Mouse (Mus musculus) forebrain, embryonic 16.5 days (tissue): ENCODE measurements around the gene Tmcc1. TPM values are rescaled to one million over a fixed set of nuclear protein-coding genes. Genes with fewer than 3 reads are reported as not detected.

Experiments
- ATAC-seq: fragments of 200-750 bp; cut with Nextera tagmentation; 2 replicates; pipeline ENCODE4 v1.8.0; 2017; ENCODE audit warnings: mild to moderate bottlenecking, moderate library complexity
- H3K27ac ChIP-seq: fragments of 300-500 bp; sonication (generic); 2 replicates; pipeline ENCODE4 v1.5.1; 2014; ENCODE audit warnings: low read length, control low read depth
- H3K27me3 ChIP-seq: fragments of 300-500 bp; sonication (generic); replicated peaks from 2 replicates; pipeline ENCODE4 v1.6.1; 2014; ENCODE audit warnings: low read length; ENCODE audit not compliant: control insufficient read depth, insufficient read depth
- H3K36me3 ChIP-seq: fragments of 300-500 bp; sonication (generic); 2 replicates; pipeline ENCODE4 v1.6.1; 2014; ENCODE audit not compliant: control insufficient read depth, insufficient read depth
- H3K4me1 ChIP-seq: fragments of 300-500 bp; sonication (generic); replicated peaks from 2 replicates; pipeline ENCODE4 v1.6.1; 2014; ENCODE audit warnings: low read length; ENCODE audit not compliant: control insufficient read depth, insufficient read depth
- H3K4me2 ChIP-seq: fragments of 300-500 bp; sonication (generic); 2 replicates; pipeline ENCODE4 v1.6.1; 2014; ENCODE audit warnings: mild to moderate bottlenecking, low read length, control low read depth
- H3K4me3 ChIP-seq: fragments of 300-500 bp; sonication (generic); replicated peaks from 2 replicates; pipeline ENCODE4 v1.5.1; 2014; ENCODE audit warnings: mild to moderate bottlenecking, low read length, control low read depth
- H3K9ac ChIP-seq: fragments of 300-500 bp; sonication (generic); replicated peaks from 2 replicates; pipeline ENCODE4 v1.6.1; 2014; ENCODE audit warnings: low read depth, low read length, control low read depth
- H3K9me3 ChIP-seq: fragments of 300-500 bp; sonication (generic); 2 replicates; pipeline ENCODE4 v1.6.1; 2016; ENCODE audit warnings: low read length; ENCODE audit not compliant: control insufficient read depth
- WGBS: fragments of 180-500 bp; shearing (Covaris S2); extraction: QIAGEN DNeasy Blood & Tissue Kit; methylation state at CpG from one replicate; pipeline ENCODE4 v1.1.7; 2014; 5-methylcytosine and 5-hydroxymethylcytosine counted together
- polyA plus RNA-seq: library from polyadenylated mRNA; unstranded; fragments of >200 nt; fragmentation: Nextera tagmentation; extraction: Ambion mirVana; gene quantifications from 2 replicates; pipeline ENCODE4 v1.2.1, GENCODE M21; 2015

Gene Tmcc1
- polyA plus RNA-seq, 1 experiment from 2014 or later = 38.4 TPM

DNA sequence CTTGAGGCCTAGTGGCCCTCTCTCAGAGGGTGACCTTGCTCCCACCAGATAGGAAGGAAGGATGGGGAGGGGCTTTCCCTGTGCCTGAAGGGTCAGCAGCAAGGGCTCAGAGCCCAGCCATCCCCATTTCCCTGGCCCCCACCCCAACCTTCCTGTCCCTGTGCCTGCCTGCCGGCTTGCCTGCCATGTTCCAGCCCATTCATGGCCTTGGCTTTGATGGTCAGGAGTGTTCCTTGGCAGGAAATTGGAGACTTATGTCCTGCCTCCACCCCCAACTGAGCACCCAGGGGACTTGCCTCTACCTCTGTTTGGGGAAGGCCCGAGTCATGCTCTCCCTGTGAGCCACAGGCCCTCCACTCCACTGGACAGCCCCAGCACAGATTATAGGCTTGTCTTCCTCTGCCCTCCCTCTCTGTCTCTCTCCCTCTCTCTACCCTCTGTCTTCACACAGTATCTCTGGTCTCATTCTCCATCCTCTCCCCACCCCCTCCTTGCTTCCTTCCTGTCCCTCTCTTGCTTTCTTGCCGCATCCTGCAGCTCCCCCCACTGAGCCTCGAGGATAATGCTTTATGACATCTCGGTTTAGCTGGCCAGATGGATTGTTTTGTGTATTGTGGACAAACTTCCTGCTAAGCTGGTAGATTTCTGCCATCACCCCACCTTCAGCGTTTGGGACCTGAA, 197.0 kb downstream of the Tmcc1 start:
- Histone ChIP-seq H3K27me3 (peaks cover 19% of the 10 kb centered on the region), H3K27ac (no peak overlapping the region), H3K4me1 (peaks cover 22% of the 10 kb centered on the region), H3K36me3 (no peaks in the 10 kb centered on the region), H3K9ac (no peak overlapping the region), H3K4me2 (no peak overlapping the region), H3K4me3 (no peak overlapping the region), H3K9me3 (no peaks in the 10 kb centered on the region)
- WGBS = 37% methylated on average over 6 of the region's 6 CpGs
- ATAC-seq = no peak

DNA sequence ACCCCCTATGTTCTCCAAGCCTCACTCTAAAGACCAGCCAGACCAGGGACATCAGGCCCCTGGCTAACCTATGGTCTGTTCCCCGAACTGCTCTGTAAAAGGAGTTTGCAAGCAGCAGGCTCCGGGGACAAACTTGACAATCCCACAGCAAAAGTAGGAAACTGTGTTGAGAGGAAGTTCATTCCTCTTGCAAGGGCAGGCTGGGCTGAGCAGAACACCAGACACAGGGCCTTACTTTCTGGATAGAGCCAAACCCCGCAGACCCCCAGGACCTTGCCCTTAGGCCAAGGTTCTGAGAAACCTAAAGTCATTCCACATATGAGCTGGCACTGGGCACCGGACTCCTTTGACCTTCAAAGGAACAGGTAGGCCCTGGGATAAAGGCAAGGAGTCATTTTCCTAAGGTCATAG, 197.8 kb downstream of the Tmcc1 start:
- Histone ChIP-seq H3K27ac (no peak overlapping the region; the same call in 1 of the 2 replicates), H3K4me3 (no peak overlapping the region)
- WGBS = 58% methylated on average over 4 of the region's 4 CpGs

DNA sequence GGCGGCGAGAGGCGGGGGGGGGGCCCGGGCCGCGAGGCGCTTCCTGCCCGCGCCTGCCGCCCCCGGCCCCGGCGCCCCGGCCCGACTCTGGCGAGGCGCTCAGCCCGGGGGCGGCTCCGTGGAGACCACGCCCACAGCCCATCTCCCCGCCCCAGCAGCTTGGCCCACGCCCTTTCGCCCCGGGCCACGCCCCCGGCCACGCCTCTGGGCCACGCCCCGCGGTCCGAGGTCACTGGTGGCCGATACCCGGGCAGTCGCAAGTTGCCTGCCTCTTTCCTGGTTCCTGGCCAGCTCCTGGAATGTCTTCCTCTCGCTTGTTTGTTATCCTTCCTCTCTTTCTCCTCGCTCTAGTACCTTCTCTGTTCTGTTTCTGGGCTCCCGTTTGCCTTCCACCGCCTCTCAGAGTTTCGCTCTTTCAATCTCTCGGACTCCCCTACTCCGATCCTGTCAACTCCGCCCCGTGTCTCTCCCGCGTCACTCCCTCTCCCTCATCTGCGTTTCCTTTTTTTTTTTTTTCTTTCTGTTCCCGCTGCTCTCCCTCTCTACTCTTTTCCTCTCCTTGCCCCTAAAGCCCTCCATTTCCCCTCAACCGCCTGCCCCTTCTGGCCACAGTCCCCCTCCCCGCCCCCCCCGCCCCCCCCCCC, 198.3 kb downstream of the Tmcc1 start, which contains the start of gene Plxnd1:
TSS of gene Plxnd1 (minus strand) at position 129 of the 644 bp plus-strand sequence.
- Histone ChIP-seq H3K27me3 (peaks cover 19% of the 10 kb centered on the region), H3K4me2 (peak within 1 kb of the TSS; percentile 91), H3K9ac (peak within 1 kb of the TSS; percentile 52), H3K4me1 (peaks cover 22% of the 10 kb centered on the region), H3K9me3 (no peaks in the 10 kb centered on the region), H3K27ac (no peak within 1 kb of the TSS; the same call in none of the 2 replicates), H3K4me3 (peak within 1 kb of the TSS; percentile 66), H3K36me3 (no peaks in the 10 kb centered on the region)
- 0% methylated on average over 23 of the region's 51 CpGs for WGBS
- ATAC-seq = peak; percentile 63

More for the DNA sequence above, 197.8 kb downstream of the Tmcc1 start:
- Histone ChIP-seq H3K36me3 (no peaks in the 10 kb centered on the region), H3K9ac (no peak overlapping the region), H3K9me3 (no peaks in the 10 kb centered on the region), H3K27me3 (peaks cover 19% of the 10 kb centered on the region), H3K4me2 (no peak overlapping the region; the same call in 1 of the 2 replicates), H3K4me1 (peaks cover 22% of the 10 kb centered on the region)
- no peak for ATAC-seq

DNA sequence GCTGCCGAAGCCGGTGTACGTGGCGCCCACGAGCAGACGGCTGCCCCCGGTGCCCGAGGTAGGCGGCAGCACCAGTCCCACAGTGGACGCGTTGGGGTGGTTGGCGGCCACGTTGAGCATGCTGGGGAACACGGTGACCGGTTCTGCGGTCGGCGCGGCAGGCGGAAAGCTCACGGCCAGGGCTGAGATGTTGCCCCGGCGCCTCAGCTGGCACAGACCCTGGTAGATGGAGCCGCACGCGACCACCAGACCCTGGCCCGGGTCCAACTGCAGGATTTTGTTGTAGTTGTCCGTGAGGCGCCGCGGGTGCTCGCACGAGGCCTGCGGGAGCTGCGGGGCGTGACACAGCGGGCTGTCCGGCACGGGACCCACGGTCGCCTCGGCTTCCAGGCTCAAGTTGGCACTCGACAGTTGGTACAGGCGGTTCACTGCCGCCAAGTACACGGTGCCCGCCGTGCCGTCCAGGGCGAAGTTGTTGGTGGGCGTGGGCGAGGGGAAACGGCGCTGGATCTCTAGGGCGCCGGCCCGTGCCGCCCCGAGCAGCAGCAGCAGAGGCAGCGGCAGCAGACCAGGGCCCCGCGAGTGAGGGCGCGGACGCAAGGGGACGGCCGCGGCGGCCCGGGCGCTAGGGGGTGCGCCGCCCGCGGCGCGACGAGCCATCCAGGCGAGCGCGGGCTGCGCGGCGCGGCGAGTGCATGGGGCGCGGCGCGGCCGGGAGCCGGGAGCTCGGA, 199.0 kb downstream of the Tmcc1 start:
- Histone ChIP-seq H3K27me3 (peaks cover 19% of the 10 kb centered on the region), H3K4me2 (peak overlapping the region; percentile 91), H3K9ac (peak overlapping the region; percentile 52), H3K4me3 (peak overlapping the region; percentile 66), H3K36me3 (no peaks in the 10 kb centered on the region), H3K9me3 (no peaks in the 10 kb centered on the region), H3K27ac (no peak overlapping the region; the same call in 1 of the 2 replicates), H3K4me1 (peaks cover 22% of the 10 kb centered on the region)
- WGBS = under 1% methylated on average over 84 of the region's 93 CpGs
- no peak for ATAC-seq

DNA sequence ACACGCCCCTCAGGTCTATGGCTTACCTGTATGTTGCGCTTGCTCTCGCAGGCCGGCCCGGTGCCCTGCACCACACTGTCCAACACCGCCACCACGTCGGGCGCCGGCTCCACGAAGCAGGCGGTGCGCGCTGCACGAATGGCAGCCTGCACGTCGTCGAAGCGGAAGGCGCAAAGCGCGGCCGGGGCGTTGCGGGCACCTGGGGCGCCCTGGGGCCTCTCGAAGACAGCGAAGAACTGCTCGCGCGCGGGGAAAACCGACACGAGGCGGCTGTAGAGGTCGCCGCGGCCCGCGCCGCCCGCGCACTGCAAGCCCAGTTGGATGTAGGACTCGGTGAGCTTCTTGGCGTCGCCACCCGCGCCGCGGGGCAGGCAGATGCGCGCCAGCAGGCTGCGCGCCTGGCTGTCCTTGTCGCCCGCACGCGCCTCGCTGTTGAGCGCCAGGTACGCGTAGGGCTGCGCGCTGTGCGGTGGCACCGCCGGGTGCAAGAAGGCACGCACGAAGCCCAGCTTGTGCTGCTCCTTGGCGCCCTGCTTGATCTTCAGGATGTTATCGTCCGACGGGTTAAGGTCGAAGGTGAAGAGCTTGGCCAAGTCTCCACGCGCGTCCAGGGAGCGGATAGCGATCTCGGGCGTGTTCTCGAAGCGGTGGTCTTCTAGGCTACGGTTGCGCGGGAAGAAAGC, 199.7 kb downstream of the Tmcc1 start:
- ATAC-seq = peak; percentile 35; the same call in 1 of the 2 replicates
- no peak overlapping the region for H3K27ac ChIP-seq
- no peaks in the 10 kb centered on the region for H3K9me3 ChIP-seq
- peaks cover 22% of the 10 kb centered on the region for H3K4me1 ChIP-seq
- H3K9ac ChIP-seq = peak overlapping the region; percentile 52
- peak overlapping the region; percentile 66 for H3K4me3 ChIP-seq
- peak overlapping the region; percentile 91 for H3K4me2 ChIP-seq
- WGBS = 2% methylated on average over 82 of the region's 86 CpGs
- H3K27me3 ChIP-seq = peaks cover 19% of the 10 kb centered on the region
- H3K36me3 ChIP-seq = no peaks in the 10 kb centered on the region

DNA sequence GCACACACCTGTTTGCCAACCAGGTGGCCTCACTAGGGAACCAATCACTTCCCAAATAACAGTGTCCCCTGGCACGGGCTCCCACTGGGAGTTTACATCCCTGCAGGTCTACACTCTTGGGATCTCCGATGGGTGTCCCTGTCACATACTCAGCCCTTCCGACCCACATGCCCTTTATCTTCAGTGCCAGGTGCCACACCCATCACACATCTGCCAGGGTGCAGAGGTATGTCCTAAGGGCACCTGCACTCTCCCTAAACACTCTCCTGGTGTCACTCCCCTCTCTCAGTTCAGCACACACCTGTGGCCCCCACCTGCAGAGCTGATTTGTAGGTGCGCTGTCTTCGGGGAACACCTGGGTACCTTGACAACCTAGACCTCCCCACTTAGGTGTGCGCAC, 200.3 kb downstream of the Tmcc1 start:
- ATAC-seq = no peak
- Histone ChIP-seq H3K9ac (peak overlapping the region; percentile 52), H3K27ac (no peak overlapping the region), H3K4me1 (peaks cover 22% of the 10 kb centered on the region), H3K9me3 (no peaks in the 10 kb centered on the region), H3K4me2 (peak overlapping the region; percentile 91), H3K27me3 (peaks cover 19% of the 10 kb centered on the region), H3K36me3 (no peaks in the 10 kb centered on the region), H3K4me3 (peak overlapping the region; percentile 66)
- 42% methylated on average over 6 of the region's 6 CpGs for WGBS

DNA sequence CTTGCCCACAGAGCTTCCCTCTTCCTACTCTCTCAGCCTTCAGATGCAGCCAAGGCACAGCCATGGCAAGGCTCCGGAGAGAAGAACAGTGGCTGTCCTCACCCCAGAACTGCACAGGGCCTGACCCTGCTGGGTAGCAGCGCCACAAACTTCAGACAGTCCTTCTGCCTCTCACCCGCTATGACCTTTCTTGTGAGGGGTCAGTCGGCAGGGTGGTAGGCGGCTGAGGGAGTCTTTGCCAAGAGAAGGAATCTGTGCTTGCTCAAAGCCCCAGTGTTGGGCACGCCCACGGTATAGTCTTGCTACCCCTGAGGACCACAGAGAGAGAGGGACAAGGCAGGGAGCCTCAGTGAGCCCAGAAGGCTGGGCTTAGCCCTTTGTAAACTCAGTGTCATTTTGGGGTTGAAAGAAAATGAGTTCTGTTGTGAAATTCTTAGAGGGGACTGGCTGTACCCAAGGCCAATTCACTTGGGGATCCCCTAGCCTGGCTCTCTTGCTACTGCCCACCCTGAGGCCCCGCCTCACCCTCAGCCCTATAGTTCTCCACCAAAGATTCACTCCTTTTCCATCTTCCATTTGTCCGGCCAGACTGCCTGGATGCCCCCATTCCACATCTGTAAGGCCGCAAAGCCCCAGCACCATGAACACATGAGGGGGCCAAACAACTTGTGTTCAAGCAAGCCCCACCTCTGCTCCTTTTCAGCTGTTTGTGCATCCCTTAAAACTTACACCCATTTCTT, 201.2 kb downstream of the Tmcc1 start:
- Histone ChIP-seq H3K9ac (peak overlapping the region; percentile 36), H3K27ac (no peak overlapping the region), H3K27me3 (peaks cover 19% of the 10 kb centered on the region), H3K36me3 (no peaks in the 10 kb centered on the region), H3K4me3 (peak overlapping the region; percentile 66), H3K4me1 (peaks cover 27% of the 10 kb centered on the region), H3K9me3 (no peaks in the 10 kb centered on the region), H3K4me2 (peak overlapping the region; percentile 91)
- ATAC-seq = no peak
- WGBS = 31% methylated on average over 10 of the region's 10 CpGs

DNA sequence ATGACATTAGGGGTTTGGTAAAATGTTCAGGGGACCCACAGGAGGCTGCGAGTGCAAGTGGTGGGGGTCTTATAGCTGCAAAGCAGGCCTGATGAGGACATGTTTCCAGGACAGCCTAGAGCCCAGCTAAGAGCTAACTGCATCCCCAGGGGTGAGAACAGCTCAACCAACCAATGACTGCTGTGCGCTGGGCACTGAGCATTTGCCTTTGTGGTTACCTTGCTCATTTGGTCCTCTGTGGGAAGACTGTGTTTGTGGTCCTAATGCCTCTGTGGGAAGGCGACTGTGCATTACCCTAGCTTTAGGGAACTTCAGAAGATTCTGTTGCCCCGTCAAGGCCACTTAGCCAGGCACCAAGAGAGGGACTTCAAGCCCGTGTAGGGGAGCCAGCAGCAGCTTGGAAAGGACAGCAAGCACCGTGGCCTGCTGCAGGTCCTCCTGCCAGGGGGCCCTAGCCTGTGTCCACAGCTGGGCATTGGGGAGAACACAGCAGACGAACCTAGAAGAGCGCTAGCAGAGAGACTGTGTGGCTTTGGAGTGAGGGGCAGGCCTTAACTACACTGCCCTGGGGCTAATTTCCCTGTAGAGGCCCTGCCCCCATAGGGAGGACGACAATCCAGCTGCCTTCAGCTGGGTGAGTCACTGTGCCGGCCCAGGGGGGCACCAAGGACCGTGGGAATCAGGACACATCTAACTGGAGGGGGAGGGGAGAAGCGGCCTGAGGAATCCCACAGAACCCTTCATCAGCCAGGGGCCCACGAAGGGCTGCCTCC, 202.0 kb downstream of the Tmcc1 start:
- Histone ChIP-seq H3K4me3 (peak overlapping the region; percentile 66), H3K27me3 (peaks cover 19% of the 10 kb centered on the region), H3K9me3 (no peaks in the 10 kb centered on the region), H3K4me2 (peak overlapping the region; percentile 91), H3K4me1 (peaks cover 27% of the 10 kb centered on the region), H3K27ac (no peak overlapping the region), H3K9ac (peak overlapping the region; percentile 36), H3K36me3 (no peaks in the 10 kb centered on the region)
- WGBS = 29% methylated on average over 13 of the region's 13 CpGs
- no peak for ATAC-seq
